Mouse (Mus musculus): ENCODE measurements at regions not wholly inside any gene's neighbourhood (a gene's known extent, or its start where the extent isn't known, plus 50 kb on each side); places are given as distances from the start of the nearest gene placed in this dataset.

DNA sequence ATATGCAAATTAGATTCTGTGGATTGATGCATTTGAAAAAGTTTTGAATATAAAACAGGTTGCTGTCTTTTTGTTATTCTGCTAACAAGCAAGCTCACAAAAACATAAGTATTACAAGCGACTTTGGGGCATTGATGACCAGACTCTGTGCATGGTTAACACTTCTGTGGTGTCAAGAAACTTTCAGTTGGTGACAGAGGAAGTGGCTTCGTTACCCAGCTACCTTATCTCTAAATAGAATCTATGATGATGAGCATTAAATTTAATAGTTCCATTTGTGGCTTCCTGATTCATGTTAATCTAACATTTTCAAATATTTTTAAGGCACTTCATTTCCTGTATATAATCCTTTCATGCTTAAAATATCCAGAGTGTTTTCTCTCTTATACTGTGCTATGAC lies 100.8 kb downstream of the Tm2d1 start:
- intact Hi-C loops (cut with DNase I) = no loop called here
- no peak for DNase-seq (ENCODE audit: low spot score in 2 of 2)

DNA sequence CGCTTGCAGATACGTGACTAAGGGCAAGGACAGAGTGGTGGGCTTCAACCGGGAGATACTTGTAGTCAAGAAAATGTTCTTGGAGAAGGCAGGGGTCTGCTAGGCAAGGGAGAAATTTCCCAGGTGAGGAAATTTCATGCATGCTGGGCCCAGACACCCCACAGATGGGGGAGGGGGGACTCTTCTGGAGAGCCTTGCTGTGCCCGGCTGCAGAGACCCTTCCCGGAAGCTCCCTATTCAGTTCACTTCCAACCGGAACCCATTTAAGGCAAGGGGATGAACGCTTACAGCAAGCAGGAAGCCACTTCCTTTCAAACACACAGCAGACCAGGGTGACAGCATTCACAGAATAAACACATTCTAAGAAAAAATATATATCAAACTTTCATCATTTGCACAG lies 124.8 kb downstream of the Tm2d1 start:
- intact Hi-C loops (cut with DNase I) = no loop called here
- DNase-seq (ENCODE audit: low spot score in 2 of 2) = no peak

DNA sequence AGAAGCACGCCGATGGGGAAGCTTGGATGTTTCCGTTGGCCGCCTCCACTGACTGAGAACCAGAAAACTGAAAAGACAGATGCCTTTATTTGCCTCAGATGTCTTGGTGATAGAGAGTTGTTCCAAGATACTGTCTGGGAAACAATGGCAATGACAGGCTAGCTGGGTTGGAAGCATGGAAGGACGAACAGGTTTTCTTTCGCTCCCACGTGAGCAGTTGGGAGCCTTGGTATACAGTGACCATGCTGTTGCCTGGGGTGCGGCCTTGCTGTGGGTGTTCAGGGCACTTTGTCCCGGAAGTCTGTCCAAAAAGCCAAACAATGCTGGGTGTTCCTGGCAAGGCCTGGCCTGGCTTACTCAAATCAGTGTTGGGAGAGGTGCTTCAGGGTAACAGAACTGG lies 125.4 kb downstream of the Tm2d1 start:
- no peak for DNase-seq (ENCODE audit: low spot score in 2 of 2)
- intact Hi-C loops (cut with DNase I) = no loop called here

DNA sequence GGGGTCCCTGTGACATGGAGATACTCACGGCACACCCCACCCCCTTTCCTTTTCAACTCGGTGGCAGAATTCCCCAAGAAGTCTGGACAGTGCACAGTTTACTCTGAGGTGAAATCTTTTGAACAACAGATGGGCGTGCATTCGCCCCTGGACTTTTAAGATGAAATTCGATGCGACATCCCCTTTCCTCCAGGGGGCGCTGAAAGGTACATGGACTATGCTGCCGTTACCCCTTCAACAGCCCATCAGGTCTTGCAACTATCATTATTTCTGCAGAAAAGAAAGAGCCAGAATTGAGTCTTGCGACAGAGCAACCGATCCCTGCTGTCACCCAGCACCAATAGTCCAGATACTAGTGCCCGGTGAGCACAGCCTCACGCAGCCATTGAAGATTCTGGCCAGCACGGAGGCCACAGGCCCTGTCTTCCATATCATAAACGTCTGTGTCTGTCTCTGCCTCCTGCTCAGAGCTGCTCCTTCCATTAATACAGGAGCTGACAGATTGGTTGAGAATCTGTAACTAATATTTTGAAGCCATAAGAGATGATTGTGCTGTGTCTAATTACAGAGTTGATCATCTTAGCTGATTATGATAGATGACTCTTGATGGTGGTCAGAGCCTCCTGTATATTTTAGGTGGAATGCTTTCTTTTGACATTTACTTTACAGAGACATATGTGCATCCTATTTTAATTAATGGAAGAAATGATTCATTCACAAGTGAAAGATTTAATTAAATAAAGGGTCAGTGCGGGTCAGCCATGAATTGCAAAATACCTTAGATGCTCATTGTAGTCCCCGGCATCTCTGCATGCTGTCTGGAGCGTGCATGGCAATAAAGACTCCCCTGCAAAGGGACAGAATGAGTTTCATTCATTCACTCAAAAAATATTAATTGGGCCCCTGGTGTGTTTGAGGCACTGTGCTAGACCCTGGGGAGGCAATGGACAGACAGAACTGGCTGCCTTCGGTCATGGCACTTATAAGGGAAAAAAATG lies 128.0 kb downstream of the Tm2d1 start:
- no peak for DNase-seq (ENCODE audit: low spot score in 2 of 2)
- intact Hi-C loops (cut with DNase I) = no loop called here

GRCm38 (mm10) chr4:98243941-98244929 lies 138.9 kb downstream of the Tm2d1 start:
- intact Hi-C loops (cut with DNase I) = loop anchor here (5.0 to 10.0 kb wide), 2 partner anchors 129 to 492 kb away; no protein-coding TSS in a partner anchor

DNA sequence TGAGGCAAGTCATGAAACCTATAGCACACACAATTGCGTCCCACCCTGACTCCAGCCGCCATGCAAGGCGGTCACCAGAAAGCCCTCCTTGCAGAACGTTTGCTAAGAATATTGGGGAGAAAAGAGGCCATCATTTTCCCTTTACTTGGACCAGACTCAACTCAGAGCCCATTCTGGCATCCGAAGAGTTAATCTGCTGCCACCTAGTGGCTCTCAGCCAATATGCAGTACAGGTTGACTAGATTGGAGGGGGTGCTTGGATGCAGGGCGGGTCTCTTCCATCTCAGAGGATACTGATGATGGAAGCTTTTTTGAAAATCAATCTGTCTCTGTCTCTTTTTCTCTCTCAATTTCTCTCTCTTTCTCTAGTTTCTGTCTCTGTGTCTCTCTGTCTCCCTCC lies 139.6 kb downstream of the Tm2d1 start:
- intact Hi-C loops (cut with DNase I) = loop anchor here (5.0 to 10.0 kb wide), 2 partner anchors 129 to 491 kb away; no protein-coding TSS in a partner anchor
- peak; percentile 30 to 55 for DNase-seq (ENCODE audit: low spot score in 2 of 2)

More at GRCm38 (mm10) chr4:98243941-98244929, 138.9 kb downstream of the Tm2d1 start:
- peak; percentile 18 to 25 for DNase-seq (ENCODE audit: low spot score in 2 of 2)

DNA sequence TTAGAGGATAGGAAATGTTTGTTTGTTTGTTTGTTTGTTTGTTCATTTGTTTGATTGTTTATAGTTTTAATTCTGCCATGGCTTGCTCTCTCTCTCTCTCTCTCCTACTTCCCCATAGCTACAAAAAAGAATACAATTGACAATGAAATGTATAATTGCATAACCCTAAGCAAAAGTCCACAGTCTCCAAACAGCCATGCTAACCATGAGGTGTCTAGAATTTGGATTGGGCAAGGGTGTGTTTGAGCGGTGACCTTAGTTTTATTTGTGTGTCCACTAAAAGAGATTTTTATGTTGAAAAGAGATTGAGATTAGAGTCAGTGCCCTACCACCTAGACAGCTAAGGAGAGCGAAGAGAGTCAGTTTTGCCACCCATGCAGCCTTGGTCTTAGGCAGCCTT lies 141.2 kb downstream of the Tm2d1 start:
- DNase-seq (ENCODE audit: low spot score in 2 of 2) = no peak
- intact Hi-C loops (cut with DNase I) = loop anchor here (5.0 to 10.0 kb wide), 2 partner anchors 127 to 490 kb away; no protein-coding TSS in a partner anchor

GRCm38 (mm10) chr4:98240289-98240688 lies 142.8 kb downstream of the Tm2d1 start:
- intact Hi-C loops (cut with DNase I) = loop anchor here (5.0 to 10.0 kb wide), 2 partner anchors 125 to 488 kb away; no protein-coding TSS in a partner anchor

DNA sequence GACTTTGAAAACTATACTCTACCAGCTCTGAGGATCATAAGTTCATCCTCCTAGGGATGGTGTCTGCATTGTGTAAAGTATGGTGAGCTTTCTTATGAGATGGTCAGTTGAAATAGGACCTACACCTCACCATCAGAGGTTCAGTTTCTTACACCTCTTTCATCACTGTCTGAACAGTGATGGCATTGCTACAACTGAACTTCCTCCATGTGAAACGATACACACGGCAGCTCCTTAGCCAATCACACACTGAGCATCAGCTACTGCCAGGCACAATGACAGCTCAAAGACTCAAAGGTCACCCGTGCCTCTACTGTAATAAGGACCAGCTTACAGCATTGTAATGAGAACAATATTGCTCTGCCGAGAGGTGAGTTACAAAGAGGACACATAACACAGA lies 145.0 kb downstream of the Tm2d1 start:
- intact Hi-C loops (cut with DNase I) = no loop called here
- no peak for DNase-seq (ENCODE audit: low spot score in 2 of 2)

More at GRCm38 (mm10) chr4:98240289-98240688, 142.8 kb downstream of the Tm2d1 start:
- DNase-seq (ENCODE audit: low spot score in 2 of 2) = no peak

DNA sequence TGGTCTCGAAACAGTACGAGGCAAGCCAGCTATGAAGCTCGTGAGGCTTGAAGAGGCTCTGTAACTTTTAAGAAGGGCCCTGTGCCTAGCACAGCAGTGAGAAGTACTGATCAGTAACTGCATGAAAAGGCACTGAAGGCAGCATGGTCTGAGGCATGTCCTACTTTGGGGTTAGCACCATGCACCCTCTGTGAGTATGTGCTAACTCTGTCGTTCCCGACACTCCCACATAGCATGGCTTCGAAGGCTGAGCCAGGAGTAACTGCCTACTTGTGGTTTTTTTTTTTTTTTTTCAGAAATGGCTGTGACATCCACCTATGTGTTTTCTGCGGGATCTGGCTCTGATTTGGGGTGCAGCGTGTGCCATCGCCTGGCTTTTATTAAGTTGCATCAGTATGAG lies 145.6 kb downstream of the Tm2d1 start:
- intact Hi-C loops (cut with DNase I) = no loop called here
- peak in 1 of 2 experiments; percentile 9 for DNase-seq (ENCODE audit: low spot score in 2 of 2)

DNA sequence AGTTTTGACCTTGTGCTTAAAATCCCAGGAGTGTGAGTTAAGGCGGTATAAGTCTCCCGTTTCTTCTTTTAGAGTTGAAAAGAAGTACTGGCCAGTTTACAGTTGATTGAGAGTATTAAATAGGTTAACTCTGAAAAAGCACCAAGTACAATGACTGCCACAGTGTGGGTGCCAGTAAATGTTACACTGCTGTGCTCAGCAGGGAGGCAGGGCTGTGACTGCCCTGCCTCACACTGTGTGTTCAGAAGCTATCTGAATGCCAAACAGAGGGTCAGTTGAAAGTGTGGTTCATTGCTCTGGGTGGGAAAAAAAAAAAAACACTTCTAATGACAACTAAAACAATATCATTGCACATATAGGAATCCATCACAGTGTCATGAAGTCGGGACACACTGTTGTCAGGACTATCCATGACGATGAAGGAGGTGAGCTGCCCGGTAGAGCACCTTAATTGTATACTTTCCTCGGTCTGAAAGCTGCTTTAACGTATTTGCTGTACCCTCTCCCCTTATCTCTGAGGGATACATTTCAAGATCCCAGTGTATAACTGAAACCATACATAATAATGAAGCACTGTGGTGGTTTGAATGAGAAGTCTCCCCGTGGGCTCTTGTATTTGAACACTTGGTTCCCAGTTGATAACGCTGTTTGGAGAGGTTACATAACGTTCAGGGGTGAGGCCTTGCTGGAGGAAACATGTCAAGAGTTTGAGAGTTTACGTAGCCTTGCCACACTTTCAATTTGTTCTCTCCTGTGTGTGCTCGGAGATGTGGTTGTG lies 146.9 kb downstream of the Tm2d1 start:
- DNase-seq (ENCODE audit: low spot score in 2 of 2) = no peak
- intact Hi-C loops (cut with DNase I) = no loop called here

DNA sequence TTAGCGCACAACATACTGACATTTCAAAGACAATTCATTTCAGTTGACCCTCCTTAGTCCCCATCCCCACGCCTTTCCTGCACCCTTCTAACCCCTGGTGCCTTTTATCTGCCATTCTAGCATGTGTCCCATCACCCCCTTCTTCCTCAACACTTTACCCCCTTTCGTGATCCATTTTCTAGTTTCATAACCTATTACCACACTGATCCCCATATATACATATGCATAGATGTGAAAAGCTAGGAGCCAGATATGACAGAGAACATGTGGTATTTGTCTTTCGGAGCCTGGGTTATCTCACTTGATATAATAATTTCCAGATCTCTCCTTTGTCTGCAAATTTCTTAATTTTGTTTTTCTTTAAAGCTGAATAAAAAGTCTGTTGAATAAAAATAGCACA lies 154.9 kb downstream of the Tm2d1 start:
- intact Hi-C loops (cut with DNase I) = no loop called here

DNA sequence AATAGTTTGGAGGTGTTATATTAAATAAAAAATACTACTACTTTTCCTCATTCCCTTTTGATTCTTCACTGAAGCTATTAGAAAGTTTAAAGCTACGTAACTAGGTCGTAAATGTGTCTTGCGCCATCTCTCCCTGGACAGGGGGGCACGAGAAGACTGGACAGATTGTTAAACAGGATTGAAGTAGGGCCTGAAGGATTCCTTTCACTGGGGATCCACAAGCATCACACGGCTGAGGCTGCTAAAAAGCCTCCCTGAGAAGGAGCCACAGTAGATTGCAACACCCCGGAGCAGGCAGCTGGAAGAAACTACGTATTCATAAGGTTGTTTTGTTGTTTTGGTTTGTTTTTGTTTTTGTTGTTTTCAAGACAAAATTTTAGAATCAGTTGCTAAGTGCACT lies 158.7 kb downstream of the Tm2d1 start:
- intact Hi-C loops (cut with DNase I) = no loop called here

More for the DNA sequence above, 154.9 kb downstream of the Tm2d1 start:
- no peak for DNase-seq (ENCODE audit: low spot score in 2 of 2)

DNA sequence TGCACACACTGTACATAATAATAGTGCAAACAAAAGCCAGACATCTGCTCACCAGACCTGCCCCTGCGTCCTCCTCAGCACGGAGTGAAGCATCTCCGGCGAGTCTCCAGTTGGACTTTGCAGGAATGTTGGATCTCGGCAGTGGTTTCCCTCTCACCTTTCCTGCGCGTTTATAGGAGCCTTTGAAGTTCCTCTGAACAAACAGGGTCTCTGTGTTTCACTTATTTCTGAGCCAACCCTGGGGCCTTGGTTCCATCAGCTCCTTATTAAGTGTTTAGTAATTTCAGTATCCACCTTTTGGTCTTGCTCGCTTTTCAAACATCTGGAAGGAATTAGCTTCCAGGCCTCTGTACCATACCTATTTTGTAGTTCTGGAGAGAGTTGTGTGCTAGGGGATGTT lies 159.7 kb downstream of the Tm2d1 start:
- DNase-seq (ENCODE audit: low spot score in 2 of 2) = no peak

More for the DNA sequence above, 158.7 kb downstream of the Tm2d1 start:
- DNase-seq (ENCODE audit: low spot score in 2 of 2) = no peak

DNA sequence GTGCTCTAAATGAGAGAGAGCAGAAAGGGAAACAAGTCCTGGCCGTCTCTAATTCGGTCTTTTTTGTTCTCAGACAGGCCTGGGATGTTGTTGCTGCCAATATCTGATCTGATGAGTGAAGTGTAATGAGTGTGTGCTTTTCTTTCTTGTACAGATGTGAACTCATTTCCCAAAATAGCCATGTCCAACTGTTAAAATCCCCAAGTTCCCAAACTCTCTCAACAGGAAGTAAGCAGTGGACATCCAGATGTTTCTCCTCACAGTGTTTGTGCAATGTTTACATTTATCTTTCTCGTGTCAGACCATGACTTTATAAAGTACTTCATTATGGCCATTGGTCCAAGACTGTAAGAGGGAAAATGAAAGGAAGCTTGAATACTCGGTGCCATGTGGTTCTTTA lies 161.5 kb downstream of the Tm2d1 start:
- intact Hi-C loops (cut with DNase I) = no loop called here
- DNase-seq (ENCODE audit: low spot score in 2 of 2) = no peak

More for the DNA sequence above, 159.7 kb downstream of the Tm2d1 start:
- intact Hi-C loops (cut with DNase I) = no loop called here

GRCm38 (mm10) chr4:98215218-98215617 lies 167.9 kb downstream of the Tm2d1 start:
- intact Hi-C loops (cut with DNase I) = no loop called here
- no peak for DNase-seq (ENCODE audit: low spot score in 2 of 2)

GRCm38 (mm10) chr4:98207446-98207845 lies 175.7 kb downstream of the Tm2d1 start:
- intact Hi-C loops (cut with DNase I) = no loop called here

GRCm38 (mm10) chr4:98206245-98206970 lies 176.7 kb downstream of the Tm2d1 start:
- DNase-seq (ENCODE audit: low spot score in 2 of 2) = no peak
- intact Hi-C loops (cut with DNase I) = no loop called here

More at GRCm38 (mm10) chr4:98207446-98207845, 175.7 kb downstream of the Tm2d1 start:
- no peak for DNase-seq (ENCODE audit: low spot score in 2 of 2)

Data from left cerebral cortex, postnatal 36 days (tissue).